Mouse (Mus musculus) kidney, adult 18-20 months (tissue): ENCODE data around the gene Yipf1.

Source experiments
- DNase-seq: peaks from one replicate; pipeline ENCODE4 v3.0.0; 2021

Yipf1 gene

GRCm38 (mm10) chr4:107378954-107379353 is 64.8 kb downstream of the Yipf1 start:
- peak; percentile 40 for DNase-seq

GRCm38 (mm10) chr4:107380871-107381270 is 66.7 kb downstream of the Yipf1 start:
- peak; percentile 33 for DNase-seq

GRCm38 (mm10) chr4:107387038-107387437 is 72.9 kb downstream of the Yipf1 start:
- peak; percentile 31 for DNase-seq

GRCm38 (mm10) chr4:107387465-107387864 is 73.3 kb downstream of the Yipf1 start:
- peak; percentile 8 for DNase-seq

GRCm38 (mm10) chr4:107388291-107388690 is 74.1 kb downstream of the Yipf1 start:
- peak; percentile 26 for DNase-seq

GRCm38 (mm10) chr4:107389345-107389744 is 75.2 kb downstream of the Yipf1 start:
- no peak for DNase-seq

- no peak for DNase-seq
These were observed 79.6 kb downstream of the Yipf1 start for GRCm38 (mm10) chr4:107393771-107394170.
